Mouse (Mus musculus) bone marrow macrophage, adult 2 months (primary cell): Measurements from ENCODE around the gene Ift122. TPM values are rescaled to one million over a fixed set of nuclear protein-coding genes. Genes with fewer than 3 reads are reported as not detected.

Source experiments
- H3K27ac ChIP-seq: 2 replicates; pipeline ENCODE4 v1.5.1; 2012; ENCODE audit warnings: low read depth, low read length; ENCODE audit not compliant: insufficient read depth
- H3K4me1 ChIP-seq: 2 replicates; pipeline ENCODE4 v1.6.1; 2012; ENCODE audit warnings: low read length; ENCODE audit not compliant: control insufficient read depth, insufficient read depth
- H3K4me3 ChIP-seq: 2 replicates; pipeline ENCODE4 v1.5.1; 2012; ENCODE audit warnings: mild to moderate bottlenecking, low read length, moderate library complexity; ENCODE audit not compliant: insufficient read depth
- CTCF ChIP-seq: IDR thresholded peaks from 2 replicates; pipeline ENCODE4 v1.5.1; 2012; ENCODE audit warnings: low read depth, mild to moderate bottlenecking, low read length, moderate library complexity
- POLR2A ChIP-seq: IDR thresholded peaks from 2 replicates; pipeline ENCODE4 v1.6.1; 2012; ENCODE audit warnings: mild to moderate bottlenecking, low read depth, low read length, borderline replicate concordance
- polyA plus RNA-seq: library from polyadenylated mRNA; stranded (reverse); fragments of >200 nt; gene quantifications from 2 replicates; pipeline ENCODE4 v1.2.4, GENCODE M21; 2012; ENCODE audit not compliant: missing spikeins, insufficient read depth, insufficient read length

The Ift122 gene
- polyA plus RNA-seq, 1 experiment: 9.3 TPM

- H3K27ac ChIP-seq: no peak overlapping the region
- TF ChIP-seq CTCF: no peak
- no peak for TF ChIP-seq POLR2A
- peaks cover 67% of the 10 kb centered on the region for H3K4me1 ChIP-seq
- no peak overlapping the region for H3K4me3 ChIP-seq
Measured at GRCm38 (mm10) chr6:115905568-115905967, 52.3 kb downstream of the Ift122 start.

GRCm38 (mm10) chr6:115906455-115906854, 53.2 kb downstream of the Ift122 start:
- Histone ChIP-seq H3K4me1 (peaks cover 71% of the 10 kb centered on the region), H3K4me3 (no peak overlapping the region), H3K27ac (peak overlapping the region; percentile 15)
- TF ChIP-seq POLR2A (no peak), CTCF (no peak)

GRCm38 (mm10) chr6:115906871-115907270, 53.6 kb downstream of the Ift122 start:
- Histone ChIP-seq H3K27ac (peak overlapping the region; percentile 15), H3K4me3 (no peak overlapping the region), H3K4me1 (peaks cover 71% of the 10 kb centered on the region)
- TF ChIP-seq CTCF (no peak), POLR2A (no peak)

- Histone ChIP-seq H3K4me1 (peaks cover 64% of the 10 kb centered on the region), H3K4me3 (no peak overlapping the region), H3K27ac (no peak overlapping the region)
- no peak for TF ChIP-seq CTCF
- no peak for TF ChIP-seq POLR2A
Measured at GRCm38 (mm10) chr6:115908421-115908982, 55.2 kb downstream of the Ift122 start.

GRCm38 (mm10) chr6:115909052-115909451, 55.8 kb downstream of the Ift122 start:
- peaks cover 60% of the 10 kb centered on the region for H3K4me1 ChIP-seq
- TF ChIP-seq POLR2A: no peak
- TF ChIP-seq CTCF: no peak
- H3K4me3 ChIP-seq: no peak overlapping the region
- H3K27ac ChIP-seq: no peak overlapping the region

- H3K4me1 ChIP-seq: peaks cover 58% of the 10 kb centered on the region
- TF ChIP-seq POLR2A: no peak
- no peak for TF ChIP-seq CTCF
- H3K4me3 ChIP-seq: no peak overlapping the region
- no peak overlapping the region for H3K27ac ChIP-seq
Measured at GRCm38 (mm10) chr6:115909940-115910339, 56.7 kb downstream of the Ift122 start.

- H3K4me3 ChIP-seq: no peak overlapping the region
- H3K4me1 ChIP-seq: peaks cover 42% of the 10 kb centered on the region
- no peak overlapping the region for H3K27ac ChIP-seq
- TF ChIP-seq POLR2A (no peak), CTCF (no peak)
Measured at GRCm38 (mm10) chr6:115911763-115912162, 58.5 kb downstream of the Ift122 start.

- peaks cover 32% of the 10 kb centered on the region for H3K4me1 ChIP-seq
- H3K4me3 ChIP-seq: no peak overlapping the region
- TF ChIP-seq CTCF (no peak), POLR2A (no peak)
- H3K27ac ChIP-seq: no peak overlapping the region
Measured at GRCm38 (mm10) chr6:115913482-115913881, 60.2 kb downstream of the Ift122 start.

- peaks cover 21% of the 10 kb centered on the region for H3K4me1 ChIP-seq
- no peak overlapping the region for H3K27ac ChIP-seq
- no peak for TF ChIP-seq POLR2A
- no peak for TF ChIP-seq CTCF
- H3K4me3 ChIP-seq: no peak overlapping the region
Measured at GRCm38 (mm10) chr6:115914511-115915202, 61.4 kb downstream of the Ift122 start.

GRCm38 (mm10) chr6:115915601-115916445, 62.6 kb downstream of the Ift122 start:
- TF ChIP-seq CTCF: no peak
- TF ChIP-seq POLR2A: no peak
- no peak overlapping the region for H3K27ac ChIP-seq
- H3K4me1 ChIP-seq: peaks cover 12% of the 10 kb centered on the region
- H3K4me3 ChIP-seq: no peak overlapping the region
